Mouse (Mus musculus): ENCODE measurements around the gene 4833439L19Rik. TPM values are rescaled to one million over a fixed set of nuclear protein-coding genes. Genes with fewer than 3 reads are reported as not detected.

The 4833439L19Rik gene
- polyA plus RNA-seq, 1 experiment: 39.8 TPM

- no peaks in the 10 kb centered on the region for H3K27me3 ChIP-seq (ENCODE audit: control insufficient read depth, insufficient read depth, low read length)
- 94% methylated on average over 5 of the region's 5 CpGs for WGBS
- H3K36me3 ChIP-seq (ENCODE audit: control insufficient read depth, insufficient read depth, low read length): peaks cover 19% of the 10 kb centered on the region
- H3K4me1 ChIP-seq (ENCODE audit: control insufficient read depth, insufficient read depth, insufficient read length): peaks cover 8% of the 10 kb centered on the region; the same call in 1 of the 2 replicates
- H3K4me3 ChIP-seq (ENCODE audit: extremely low read depth, insufficient read depth, insufficient read length): no peak overlapping the region
- H3K27ac ChIP-seq (ENCODE audit: insufficient read depth, low read length): no peak overlapping the region
- no peak for DNase-seq (ENCODE audit: low read depth in 1 of 2, low spot score in 2 of 2)
- TF ChIP-seq POLR2A (IDR thresholded peaks at IDR 0.05; ENCODE audit: low read depth, low read length): no peak
Measured at GRCm38 (mm10) chr13:54582860-54583259, 17.6 kb upstream of the 4833439L19Rik start.

- peaks cover 13% of the 10 kb centered on the region; the same call in 1 of the 2 replicates for H3K4me1 ChIP-seq (ENCODE audit: control insufficient read depth, insufficient read depth, insufficient read length)
- WGBS: 90% methylated on average over 10 of the region's 10 CpGs
- no peak overlapping the region for H3K4me3 ChIP-seq (ENCODE audit: extremely low read depth, insufficient read depth, insufficient read length)
- no peak overlapping the region for H3K27ac ChIP-seq (ENCODE audit: insufficient read depth, low read length)
- no peak for DNase-seq (ENCODE audit: low read depth in 1 of 2, low spot score in 2 of 2)
- no peaks in the 10 kb centered on the region for H3K27me3 ChIP-seq (ENCODE audit: control insufficient read depth, insufficient read depth, low read length)
- H3K36me3 ChIP-seq (ENCODE audit: control insufficient read depth, insufficient read depth, low read length): peaks cover 19% of the 10 kb centered on the region
- no peak for TF ChIP-seq CTCF (IDR thresholded peaks at IDR 0.05; ENCODE audit: extremely low read depth, insufficient read depth, insufficient read length, insufficient replicate concordance)
- TF ChIP-seq POLR2A (IDR thresholded peaks at IDR 0.05; ENCODE audit: low read depth, low read length): no peak
Measured at GRCm38 (mm10) chr13:54582126-54582525, 16.9 kb upstream of the 4833439L19Rik start.

DNA sequence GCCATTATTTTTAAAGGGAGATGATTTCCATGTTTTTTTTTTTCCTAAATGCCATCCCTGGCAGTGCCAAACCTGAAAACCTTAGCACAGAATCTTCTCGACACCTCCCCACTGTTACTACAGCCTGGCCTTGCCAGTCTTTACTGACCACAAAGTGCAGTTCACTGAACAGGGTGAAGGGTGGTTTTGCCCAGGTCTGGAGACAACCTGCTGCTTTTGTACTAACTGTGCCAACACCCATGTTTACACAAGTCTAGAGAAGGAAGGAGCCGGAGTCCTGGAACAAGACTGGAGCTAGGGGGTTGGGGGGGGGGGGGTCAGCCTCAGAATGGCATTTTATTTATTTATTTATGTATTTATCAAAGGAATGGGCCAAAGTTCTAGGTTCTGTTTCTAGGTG lies 16.1 kb upstream of the 4833439L19Rik start:
- 91% methylated on average over 2 of the region's 2 CpGs for WGBS
- H3K4me1 ChIP-seq (ENCODE audit: control insufficient read depth, insufficient read depth, insufficient read length): peaks cover 13% of the 10 kb centered on the region; the same call in 1 of the 2 replicates
- DNase-seq (ENCODE audit: low read depth in 1 of 2, low spot score in 2 of 2): no peak
- peaks cover 19% of the 10 kb centered on the region for H3K36me3 ChIP-seq (ENCODE audit: control insufficient read depth, insufficient read depth, low read length)
- no peaks in the 10 kb centered on the region for H3K27me3 ChIP-seq (ENCODE audit: control insufficient read depth, insufficient read depth, low read length)
- H3K4me3 ChIP-seq (ENCODE audit: extremely low read depth, insufficient read depth, insufficient read length): no peak overlapping the region
- no peak overlapping the region for H3K27ac ChIP-seq (ENCODE audit: insufficient read depth, low read length)
- TF ChIP-seq CTCF (IDR thresholded peaks at IDR 0.05; ENCODE audit: extremely low read depth, insufficient read depth, insufficient read length, insufficient replicate concordance) (no peak), POLR2A (IDR thresholded peaks at IDR 0.05; ENCODE audit: low read depth, low read length) (no peak)

DNA sequence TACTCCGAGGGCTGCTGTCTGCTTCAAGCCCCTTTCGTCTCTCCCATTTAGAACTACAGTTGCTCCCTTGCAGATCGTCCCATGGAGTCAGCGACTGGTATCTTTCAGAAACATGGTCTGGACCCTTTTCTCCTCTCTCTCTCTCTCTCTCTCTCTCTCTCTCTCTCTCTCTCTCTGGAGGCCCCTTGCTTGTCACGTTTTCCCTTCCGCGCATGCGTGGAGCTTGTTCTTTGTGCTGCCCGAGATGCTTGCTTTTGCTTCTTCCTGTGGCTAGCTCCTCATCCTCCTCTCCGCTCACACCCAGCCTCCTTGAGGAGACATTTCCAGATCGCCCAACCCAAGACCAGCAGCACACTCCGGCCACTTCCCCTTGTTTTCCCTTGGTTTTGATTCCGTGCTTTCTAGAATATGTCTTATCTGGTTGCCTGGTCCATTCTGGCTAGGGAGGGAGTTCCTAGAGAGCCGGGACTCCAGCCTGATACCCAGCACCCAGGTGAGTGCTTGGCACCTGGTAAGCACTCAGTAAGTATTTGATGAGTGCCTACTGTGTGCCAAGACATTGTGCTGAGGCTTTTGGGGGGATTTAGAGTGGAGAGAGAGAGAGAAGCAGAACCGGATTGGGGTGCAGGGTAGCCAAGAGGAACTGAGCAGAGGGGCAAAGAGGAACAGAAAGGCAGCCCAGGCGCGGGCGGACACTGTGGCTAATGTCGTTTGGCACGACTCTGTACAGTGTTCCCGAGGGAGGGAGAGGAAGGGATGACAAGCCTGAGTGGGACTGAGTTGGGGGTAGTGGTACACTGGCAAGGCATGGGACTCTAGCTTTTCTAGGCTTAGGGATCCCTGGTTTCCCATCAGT lies 12.6 kb upstream of the 4833439L19Rik start:
- Histone ChIP-seq H3K4me1 (ENCODE audit: control insufficient read depth, insufficient read depth, insufficient read length) (peaks cover 19% of the 10 kb centered on the region), H3K27me3 (ENCODE audit: control insufficient read depth, insufficient read depth, low read length) (no peaks in the 10 kb centered on the region), H3K36me3 (ENCODE audit: control insufficient read depth, insufficient read depth, low read length) (peaks cover 5% of the 10 kb centered on the region), H3K4me3 (ENCODE audit: extremely low read depth, insufficient read depth, insufficient read length) (peak overlapping the region; percentile 2; the same call in 1 of the 2 replicates), H3K27ac (ENCODE audit: insufficient read depth, low read length) (peak overlapping the region; percentile 26; the same call in 1 of the 2 replicates)
- 54% methylated on average over 21 of the region's 21 CpGs for WGBS
- TF ChIP-seq CTCF (IDR thresholded peaks at IDR 0.05; ENCODE audit: extremely low read depth, insufficient read depth, insufficient read length, insufficient replicate concordance) (no peak), POLR2A (IDR thresholded peaks at IDR 0.05; ENCODE audit: low read depth, low read length) (no peak)
- peak in 1 of 2 experiments; percentile 52 for DNase-seq (ENCODE audit: low read depth in 1 of 2, low spot score in 2 of 2)

DNA sequence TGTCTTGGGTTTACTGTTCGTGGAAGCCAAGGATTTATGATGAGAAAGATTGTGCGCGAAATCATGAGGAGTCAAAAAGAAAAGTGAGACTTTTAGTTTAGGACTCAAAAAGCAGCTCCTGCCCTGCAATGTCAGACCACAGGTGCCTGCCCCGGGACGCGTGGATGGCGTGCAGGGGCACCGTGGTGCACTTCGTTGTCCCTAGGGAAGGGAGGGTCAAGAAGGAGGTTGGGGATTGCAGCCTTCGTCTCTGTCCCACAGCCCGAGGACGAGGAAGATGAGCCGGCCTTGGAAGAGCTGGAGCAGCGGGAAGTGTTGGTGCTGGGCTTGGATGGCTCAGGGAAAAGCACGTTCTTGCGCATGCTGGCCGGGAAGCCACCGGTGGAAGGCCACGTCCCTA lies 10.3 kb upstream of the 4833439L19Rik start:
- TF ChIP-seq POLR2A (IDR thresholded peaks at IDR 0.05; ENCODE audit: low read depth, low read length) (no peak), CTCF (IDR thresholded peaks at IDR 0.05; ENCODE audit: extremely low read depth, insufficient read depth, insufficient read length, insufficient replicate concordance) (no peak)
- no peaks in the 10 kb centered on the region for H3K27me3 ChIP-seq (ENCODE audit: control insufficient read depth, insufficient read depth, low read length)
- H3K4me3 ChIP-seq (ENCODE audit: extremely low read depth, insufficient read depth, insufficient read length): peak overlapping the region; percentile 82; the same call in 1 of the 2 replicates
- peaks cover 19% of the 10 kb centered on the region for H3K4me1 ChIP-seq (ENCODE audit: control insufficient read depth, insufficient read depth, insufficient read length)
- 14% methylated on average over 19 of the region's 19 CpGs for WGBS
- no peak for DNase-seq (ENCODE audit: low read depth in 1 of 2, low spot score in 2 of 2)
- H3K27ac ChIP-seq (ENCODE audit: insufficient read depth, low read length): no peak overlapping the region
- peaks cover under 1% of the 10 kb centered on the region; the same call in 1 of the 2 replicates for H3K36me3 ChIP-seq (ENCODE audit: control insufficient read depth, insufficient read depth, low read length)

- under 1% methylated on average over 55 of the region's 55 CpGs for WGBS
- no peaks in the 10 kb centered on the region for H3K36me3 ChIP-seq (ENCODE audit: control insufficient read depth, insufficient read depth, low read length)
- peak within 1 kb of the TSS; percentile 43; the same call in 1 of the 2 replicates for H3K27ac ChIP-seq (ENCODE audit: insufficient read depth, low read length)
- peak within 1 kb of the TSS; percentile 82 for H3K4me3 ChIP-seq (ENCODE audit: extremely low read depth, insufficient read depth, insufficient read length)
- H3K4me1 ChIP-seq (ENCODE audit: control insufficient read depth, insufficient read depth, insufficient read length): peaks cover 19% of the 10 kb centered on the region
- no peaks in the 10 kb centered on the region for H3K27me3 ChIP-seq (ENCODE audit: control insufficient read depth, insufficient read depth, low read length)
- TF ChIP-seq POLR2A (IDR thresholded peaks at IDR 0.05; ENCODE audit: low read depth, low read length): no peak
- no peak for TF ChIP-seq CTCF (IDR thresholded peaks at IDR 0.05; ENCODE audit: extremely low read depth, insufficient read depth, insufficient read length, insufficient replicate concordance)
- DNase-seq (ENCODE audit: low read depth in 1 of 2, low spot score in 2 of 2): peak in 1 of 2 experiments; percentile 60
Measured at GRCm38 (mm10) chr13:54574854-54575481, 9.7 kb upstream of the 4833439L19Rik start, which contains the start of gene Arl10. Gene Arl10, plus strand, starts transcription at chr13:54575015.
